Mouse (Mus musculus): Measurements from ENCODE around the gene Prss32.

- TF ChIP-seq CTCF (IDR thresholded peaks at IDR 0.05; ENCODE audit: extremely low read depth, insufficient read length, insufficient replicate concordance, low read depth, low read length) (no peak), POLR2A (IDR thresholded peaks at IDR 0.05; ENCODE audit: low read depth, low read length) (peak; percentile 56)
Observed at GRCm38 (mm10) chr17:23802746-23803365, 40.8 kb upstream of the Prss32 start.
